Mouse (Mus musculus): Measurements from ENCODE around the gene Kcnab2.

DNA sequence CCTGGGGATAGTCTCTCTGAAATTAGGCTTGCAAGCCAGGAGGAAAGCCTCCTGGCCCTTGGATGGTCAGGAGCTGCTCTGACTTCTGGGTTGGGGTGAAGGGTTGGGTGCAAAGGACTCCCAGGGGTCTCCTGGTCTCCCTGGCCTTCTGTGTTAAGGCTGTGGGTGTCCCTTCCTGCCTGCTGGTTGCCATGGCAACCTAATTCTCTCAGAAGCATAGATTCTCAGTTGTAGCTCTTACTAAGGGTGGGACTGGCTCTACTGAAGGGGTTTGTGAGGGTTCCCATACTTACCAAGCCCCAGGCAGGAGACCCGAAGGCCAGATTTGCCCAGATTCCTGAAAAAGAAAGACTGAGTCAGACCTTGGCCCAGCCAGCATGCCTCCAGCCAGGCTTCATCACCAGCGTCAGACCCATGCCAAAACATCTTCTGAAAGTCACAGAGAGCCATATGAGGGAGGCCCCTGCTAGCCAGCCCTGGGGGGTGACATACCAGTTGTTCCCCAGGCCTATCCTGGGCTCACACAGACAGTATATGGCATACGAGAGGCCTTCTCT is 65.1 kb downstream of the Kcnab2 start:
- TF ChIP-seq USF2 (conservative IDR thresholded peaks at IDR 0.05; ENCODE audit: low read depth, low read length) = no peak
- no peak for TF ChIP-seq MEF2A (IDR thresholded peaks at IDR 0.05; ENCODE audit: borderline replicate concordance, low read depth, low read length)
- no peak for TF ChIP-seq POLR2A (IDR thresholded peaks at IDR 0.05; ENCODE audit: low read depth, low read length)
- TF ChIP-seq MAFK (IDR thresholded peaks at IDR 0.05; ENCODE audit: insufficient replicate concordance, low read length) = no peak
- no peak for TF ChIP-seq HCFC1 (IDR thresholded peaks at IDR 0.05; ENCODE audit: low read depth, low read length)
- no peak for TF ChIP-seq CTCF (conservative IDR thresholded peaks at IDR 0.05 in 1 of 2, IDR thresholded peaks at IDR 0.05 in 1 of 2; ENCODE audit: low read depth in 2 of 2, low read length in 2 of 2)
- no peak for TF ChIP-seq ELF1 (IDR thresholded peaks at IDR 0.05; ENCODE audit: low read depth, low read length)
- TF ChIP-seq ZNF384 (IDR thresholded peaks at IDR 0.05; ENCODE audit: low read depth, low read length) = no peak
- no peak for TF ChIP-seq RCOR1 (conservative IDR thresholded peaks at IDR 0.05; ENCODE audit: low read depth, low read length)
- TF ChIP-seq POLR2AphosphoS2 (IDR thresholded peaks at IDR 0.05; ENCODE audit: low read depth, low read length) = no peak
- no peak for TF ChIP-seq KAT2A (IDR thresholded peaks at IDR 0.05; ENCODE audit: insufficient replicate concordance, low read length)
- no peak for TF ChIP-seq MXI1 (IDR thresholded peaks at IDR 0.05; ENCODE audit: low read depth, low read length)
- no peak for TF ChIP-seq JUN (IDR thresholded peaks at IDR 0.05; ENCODE audit: insufficient read depth, low read depth, low read length)
- no peak for TF ChIP-seq UBTF (IDR thresholded peaks at IDR 0.05; ENCODE audit: low read depth, low read length)

Measured in CH12.LX (cell line).